Mouse (Mus musculus) olfactory bulb, adult 2 months (tissue): ENCODE measurements around the gene Msln. TPM values are rescaled to one million over a fixed set of nuclear protein-coding genes. Genes with fewer than 3 reads are reported as not detected.
A peak's percentile ranks its signal among the peaks of the same experiment; 100 is the strongest.

Experiments used
- H3K27ac ChIP-seq: fragments of 200-500 bp; 2 replicates; pipeline ENCODE4 v1.5.1; 2012; ENCODE audit warnings: low read depth, low read length; ENCODE audit not compliant: insufficient read depth
- H3K4me1 ChIP-seq: fragments of 200-500 bp; 2 replicates; pipeline ENCODE4 v1.6.1; 2012; ENCODE audit warnings: low read length; ENCODE audit not compliant: control insufficient read depth, insufficient read depth
- H3K4me3 ChIP-seq: fragments of 200-500 bp; 2 replicates; pipeline ENCODE4 v1.5.1; 2012; ENCODE audit warnings: mild to moderate bottlenecking, low read depth, low read length, moderate library complexity; ENCODE audit not compliant: insufficient read depth
- CTCF ChIP-seq: fragments of 200-500 bp; IDR thresholded peaks from 2 replicates; pipeline ENCODE4 v1.5.1; 2012; ENCODE audit warnings: low read depth, mild to moderate bottlenecking, low read length, moderate library complexity; ENCODE audit not compliant: insufficient read depth
- POLR2A ChIP-seq: fragments of 200-500 bp; IDR thresholded peaks from 2 replicates; pipeline ENCODE4 v1.6.1; 2012; ENCODE audit warnings: mild to moderate bottlenecking, low read depth, low read length, moderate library complexity; ENCODE audit not compliant: insufficient read depth
- WGBS: fragments of 180-500 bp; shearing (Covaris S2); methylation state at CpG from one replicate; pipeline ENCODE4 v1.1.7; 2018; 5-methylcytosine and 5-hydroxymethylcytosine counted together
- polyA plus RNA-seq: library from polyadenylated mRNA; stranded (reverse); fragments of >200 nt; gene quantifications from 2 replicates; pipeline ENCODE4 v1.2.4, GENCODE M21; 2012; ENCODE audit warnings: low replicate concordance; ENCODE audit not compliant: missing spikeins, insufficient read depth, insufficient read length

The Msln gene
- polyA plus RNA-seq, 1 experiment, result not detected

DNA sequence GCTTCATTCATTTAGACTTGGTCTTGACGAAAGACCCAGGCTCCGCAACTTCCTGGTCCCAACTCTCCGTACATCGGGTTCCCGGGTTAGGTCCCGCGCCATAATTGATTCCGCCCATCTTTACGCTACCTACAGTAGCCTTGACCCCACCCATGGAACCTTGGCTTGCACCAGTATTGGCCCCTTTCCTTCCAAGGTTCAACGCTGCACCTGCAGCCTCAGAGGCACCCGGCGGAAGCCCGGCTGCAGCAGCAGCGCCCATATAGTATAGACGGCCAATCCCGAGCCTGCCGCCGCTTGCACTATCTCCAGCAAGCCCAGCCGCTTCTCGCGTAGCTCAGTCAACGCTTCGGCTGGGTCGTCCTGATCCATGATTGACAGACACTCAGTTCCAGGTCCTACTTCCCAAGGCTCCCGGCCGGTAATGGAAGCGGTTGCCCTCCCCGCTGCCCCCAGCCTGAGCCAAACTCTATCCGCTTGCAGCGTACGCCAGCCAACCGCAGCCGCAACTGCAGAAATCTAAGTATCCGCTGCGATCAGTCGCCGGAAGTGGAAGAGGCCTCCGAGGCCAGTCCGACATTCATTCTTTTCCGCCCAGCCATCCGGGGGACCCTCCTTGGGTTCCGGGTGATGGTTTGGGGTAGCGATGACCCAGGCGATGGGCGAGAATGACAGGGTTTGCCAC lies 37.8 kb upstream of the Msln start:
- H3K4me1 ChIP-seq, result peaks cover 41% of the 10 kb centered on the region

DNA sequence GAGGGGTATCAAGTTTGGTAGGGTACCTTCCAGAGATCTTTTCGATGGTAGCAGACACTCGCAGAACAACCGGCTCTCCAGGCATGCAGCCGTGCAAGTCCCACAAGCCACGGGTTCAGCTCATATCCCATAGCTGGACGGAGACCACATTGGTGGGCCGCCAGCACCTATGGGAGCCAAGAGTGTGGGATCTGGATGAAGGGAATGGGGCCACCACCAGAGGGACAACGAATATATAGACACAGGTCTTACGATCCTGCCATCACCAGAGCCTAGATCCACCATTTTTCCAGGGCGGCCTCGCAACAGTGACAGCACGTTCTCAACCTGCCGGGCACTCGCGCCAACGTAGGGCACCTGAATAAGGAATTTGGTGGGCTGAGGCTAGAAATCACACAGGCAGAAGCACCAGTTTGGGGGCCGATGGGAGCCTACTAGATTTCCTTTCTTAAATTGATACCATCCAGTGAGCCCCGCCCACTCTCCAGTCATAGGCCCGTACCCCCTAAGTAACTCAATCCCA lies 37.2 kb upstream of the Msln start:
- TF ChIP-seq POLR2A (no peak), CTCF (no peak)
- Histone ChIP-seq H3K4me1 (peaks cover 37% of the 10 kb centered on the region), H3K27ac (peak overlapping the region; percentile 98; the same call in 1 of the 2 replicates), H3K4me3 (peak overlapping the region; percentile 84)
- WGBS, result 16% methylated on average over 19 of the region's 19 CpGs

More for the DNA sequence above, 37.8 kb upstream of the Msln start:
- WGBS, result under 1% methylated on average over 45 of the region's 45 CpGs
- peak overlapping the region; percentile 98 for H3K27ac ChIP-seq
- peak overlapping the region; percentile 84 for H3K4me3 ChIP-seq
- TF ChIP-seq POLR2A (peak; percentile 49; the same call in 1 of the 2 replicates), CTCF (no peak)

DNA sequence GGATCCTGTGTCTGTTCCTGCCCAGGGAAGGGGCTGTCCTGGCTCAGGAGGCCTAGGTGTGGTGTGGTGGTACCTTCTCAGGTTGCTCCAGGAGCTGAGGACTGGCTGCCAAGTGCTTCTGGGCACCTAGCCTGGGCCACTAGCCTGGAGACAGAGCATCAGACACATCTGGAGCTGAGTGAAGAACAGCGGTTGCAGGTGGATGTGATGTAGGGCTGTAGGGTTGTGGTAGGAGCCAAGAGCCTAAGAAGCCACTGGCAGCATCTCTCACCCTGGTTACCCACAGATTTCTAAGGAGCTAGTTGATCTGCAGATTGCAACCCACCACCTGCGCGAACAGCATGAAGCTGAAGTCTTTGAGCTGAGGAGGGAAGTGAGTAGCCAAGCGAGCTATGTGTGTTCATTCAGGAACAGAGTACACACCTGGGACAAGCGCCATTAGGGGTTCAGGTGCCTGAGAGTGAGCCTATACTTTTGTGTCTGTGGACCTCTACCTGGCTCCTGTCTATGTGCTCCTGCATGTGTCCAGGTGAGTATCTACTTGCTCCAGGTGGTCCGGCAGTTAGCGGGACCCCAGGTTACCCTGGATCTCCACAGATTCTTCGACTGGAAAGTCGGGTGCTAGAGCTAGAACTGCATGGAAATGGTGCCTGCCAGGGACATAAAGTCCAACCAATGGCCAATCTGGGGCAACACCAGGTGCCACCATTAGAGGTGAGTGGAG lies 32.8 kb upstream of the Msln start:
- Histone ChIP-seq H3K4me1 (peaks cover 25% of the 10 kb centered on the region), H3K27ac (no peak overlapping the region), H3K4me3 (no peak overlapping the region)
- no peak for TF ChIP-seq POLR2A
- TF ChIP-seq CTCF, result no peak
- 94% methylated on average over 9 of the region's 9 CpGs for WGBS

DNA sequence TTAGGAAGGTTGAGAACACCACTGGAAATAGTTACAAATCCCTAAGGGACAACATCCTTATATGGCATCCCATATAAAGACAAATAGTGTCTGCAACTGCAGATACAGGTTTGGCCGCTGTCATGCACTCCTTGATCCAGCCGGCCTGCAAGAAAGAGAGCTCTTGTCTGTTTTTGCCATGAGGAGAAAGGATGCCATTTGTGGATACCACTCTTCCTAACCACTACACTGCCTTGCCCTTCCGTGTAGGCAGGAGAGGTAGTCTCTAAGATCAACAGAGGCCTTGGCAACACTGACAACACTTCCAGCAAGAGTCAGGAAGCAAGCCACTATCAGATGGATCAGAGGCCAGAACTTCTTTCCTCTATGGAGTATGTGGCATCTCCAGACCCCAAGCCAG lies 32.1 kb upstream of the Msln start, which contains the start of gene Ccdc78:
TSS of gene Ccdc78 (plus strand) at position 301 of the 400 bp plus-strand sequence.
- 73% methylated on average over 3 of the region's 3 CpGs for WGBS
- peak within 1 kb of the TSS; percentile 38 for H3K27ac ChIP-seq
- TF ChIP-seq POLR2A (no peak), CTCF (no peak)

DNA sequence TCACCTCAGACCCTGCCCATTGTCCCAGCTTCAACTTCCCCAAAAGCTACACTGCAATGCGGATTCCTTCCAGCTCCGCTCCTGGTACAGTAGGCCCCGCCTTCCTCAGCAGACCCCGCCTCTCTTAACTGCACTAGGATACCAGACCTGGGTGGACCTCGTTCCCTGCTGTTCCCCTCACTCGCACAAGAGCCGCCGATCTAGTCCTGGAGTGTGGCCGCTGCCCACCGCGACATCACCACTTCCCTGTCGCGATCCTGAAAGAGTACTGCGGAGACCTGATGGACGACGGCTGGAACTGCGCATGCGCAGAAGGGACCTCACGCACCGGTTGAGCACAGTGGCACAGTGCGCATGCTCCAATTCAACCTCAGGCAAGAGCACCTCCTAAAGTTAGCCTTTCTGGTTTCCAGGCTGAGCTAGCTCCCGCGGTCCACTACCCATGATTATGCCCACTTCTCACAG lies 31.1 kb upstream of the Msln start, which contains the start of gene Haghl:
TSS of gene Haghl (minus strand) at position 393 of the 465 bp plus-strand sequence.
- Histone ChIP-seq H3K27ac (peak within 1 kb of the TSS; percentile 38), H3K4me3 (peak within 1 kb of the TSS; percentile 64), H3K4me1 (peaks cover 15% of the 10 kb centered on the region)
- 0% methylated on average over 23 of the region's 23 CpGs for WGBS
- TF ChIP-seq CTCF, result no peak
- TF ChIP-seq POLR2A, result peak; percentile 72

More for the DNA sequence above, 32.1 kb upstream of the Msln start, which contains the start of gene Ccdc78:
- H3K4me3 ChIP-seq, result peak within 1 kb of the TSS; percentile 64
- H3K4me1 ChIP-seq, result peaks cover 21% of the 10 kb centered on the region

DNA sequence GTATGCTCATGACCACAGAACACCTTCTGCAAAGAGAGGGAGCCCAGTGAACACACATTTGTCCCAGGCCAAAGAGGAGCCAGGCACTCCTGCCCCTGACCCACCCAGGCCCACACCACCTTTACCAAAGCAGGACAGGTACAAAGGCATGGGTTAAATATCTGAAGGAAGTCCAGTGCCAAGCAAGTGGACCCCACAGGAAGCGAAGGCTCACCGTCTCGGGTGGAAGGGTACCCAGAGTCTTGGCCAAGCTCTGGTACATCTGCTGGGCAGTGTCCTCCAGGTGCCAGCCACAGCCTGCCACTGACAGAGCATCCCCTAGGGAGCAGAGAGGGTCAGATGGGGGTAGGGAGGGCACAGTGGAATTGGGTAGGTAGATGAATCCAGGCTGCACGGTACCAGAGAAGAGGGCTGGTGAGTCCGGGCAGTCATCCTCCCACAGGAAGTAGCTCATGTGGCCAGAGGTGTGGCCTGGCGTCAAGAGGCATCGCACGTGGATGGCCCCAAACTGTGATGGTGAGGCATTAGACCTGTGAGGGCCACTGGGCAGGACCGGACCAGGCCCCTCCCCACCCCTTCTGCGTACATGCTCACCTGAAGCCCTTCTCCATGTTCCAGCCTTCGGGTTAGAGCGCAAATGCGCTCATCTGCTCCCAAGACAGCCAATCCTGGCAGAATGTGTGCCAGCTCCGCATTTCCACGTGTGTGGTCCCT lies 29.8 kb upstream of the Msln start:
- Histone ChIP-seq H3K27ac (no peak overlapping the region), H3K4me1 (peaks cover 15% of the 10 kb centered on the region), H3K4me3 (peak overlapping the region; percentile 64)
- 65% methylated on average over 15 of the region's 15 CpGs for WGBS
- no peak for TF ChIP-seq POLR2A
- TF ChIP-seq CTCF, result no peak

DNA sequence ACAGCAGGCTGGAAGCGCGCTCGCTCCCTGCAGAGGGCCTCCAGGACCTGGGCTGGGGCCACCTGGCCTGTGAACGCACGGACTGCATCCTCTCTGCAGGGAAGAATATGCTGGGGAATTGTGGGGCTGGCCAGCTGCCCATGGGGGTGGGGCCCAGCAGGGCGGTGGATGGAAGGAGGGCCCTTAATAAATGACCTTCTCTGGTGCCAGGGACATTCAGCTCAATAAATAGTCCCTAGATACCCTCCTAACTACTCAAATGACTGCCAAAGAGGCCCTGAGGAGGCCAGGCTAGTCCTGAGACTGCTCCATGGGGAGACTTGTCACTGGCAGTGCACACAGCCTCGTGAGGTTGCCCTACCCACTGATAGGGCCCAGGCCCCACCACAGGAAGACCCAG lies 28.9 kb upstream of the Msln start:
- Histone ChIP-seq H3K27ac (no peak overlapping the region), H3K4me1 (peaks cover 18% of the 10 kb centered on the region), H3K4me3 (no peak overlapping the region)
- WGBS, result 46% methylated on average over 7 of the region's 7 CpGs
- TF ChIP-seq CTCF (no peak), POLR2A (no peak)

DNA sequence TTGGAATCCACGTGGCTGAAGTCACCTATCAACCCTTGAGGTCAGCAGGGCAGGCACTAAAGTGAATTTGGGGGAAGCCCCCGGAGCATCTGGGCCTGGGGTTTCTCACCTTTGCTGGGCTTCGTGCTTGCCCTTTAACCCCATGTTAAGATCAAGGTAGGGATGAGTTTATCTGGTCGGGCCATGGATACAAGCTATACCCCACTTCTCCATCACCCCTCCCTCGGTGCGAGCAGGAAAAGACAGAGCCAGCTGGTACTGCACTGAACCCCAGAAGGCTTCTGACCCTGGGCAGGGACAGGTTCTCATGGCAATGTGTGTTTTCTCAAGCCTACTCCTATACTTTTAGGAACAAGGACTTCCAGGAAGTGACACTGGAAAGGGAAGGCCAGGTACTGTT lies 27.2 kb upstream of the Msln start:
- TF ChIP-seq CTCF, result no peak
- no peak for TF ChIP-seq POLR2A
- WGBS, result 78% methylated on average over 6 of the region's 6 CpGs
- no peak overlapping the region for H3K27ac ChIP-seq
- H3K4me3 ChIP-seq, result no peak overlapping the region
- H3K4me1 ChIP-seq, result peaks cover 18% of the 10 kb centered on the region
